Mouse (Mus musculus): ENCODE data around the gene Homer2. TPM values are rescaled to one million over a fixed set of nuclear protein-coding genes. Genes with fewer than 3 reads are reported as not detected.

Homer2 gene
- polyA plus RNA-seq, 1 experiment from 2014 or later: 15.4 TPM

DNA sequence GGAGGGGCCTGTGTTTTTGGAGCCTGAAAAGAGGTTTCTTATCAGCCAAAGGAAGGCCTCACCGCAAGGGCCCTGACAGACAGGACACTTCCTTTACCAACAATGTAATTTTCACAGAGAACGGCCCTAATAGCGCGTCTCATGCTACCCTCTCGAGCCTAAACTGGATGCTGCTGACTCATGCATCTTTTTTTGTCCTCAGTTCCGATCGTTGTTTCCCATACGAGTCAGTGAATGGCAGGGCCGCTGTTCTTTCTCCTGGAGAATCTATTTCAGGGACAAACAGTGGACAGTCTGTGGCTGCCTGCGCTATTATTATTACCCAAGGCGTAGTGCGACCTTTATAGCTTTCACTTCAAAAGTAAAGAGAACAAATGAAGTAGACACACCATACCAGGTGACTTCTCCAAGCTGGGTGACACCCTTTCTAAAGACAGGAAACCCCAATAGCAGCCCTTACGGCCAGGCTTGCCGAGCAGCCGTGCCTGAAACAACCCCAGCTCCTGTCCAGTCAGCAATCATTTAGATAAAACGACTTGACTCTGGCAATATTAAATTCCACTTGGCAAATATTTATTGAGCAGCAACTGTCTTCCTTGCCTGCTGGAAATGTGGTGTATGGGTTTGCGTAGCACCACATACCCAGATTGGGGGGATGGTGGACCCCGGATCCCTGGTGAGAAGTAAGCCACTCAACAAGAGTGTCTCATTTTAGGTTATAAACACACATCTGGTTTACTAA lies 18.8 kb upstream of the Homer2 start:
- H3K27me3 ChIP-seq: no peaks in the 10 kb centered on the region
- ATAC-seq: no peak
- H3K9ac ChIP-seq (replicated peaks): no peak overlapping the region
- H3K9me3 ChIP-seq: no peaks in the 10 kb centered on the region
- no peak overlapping the region for H3K27ac ChIP-seq
- H3K4me1 ChIP-seq (replicated peaks): no peaks in the 10 kb centered on the region
- no peak overlapping the region for H3K4me3 ChIP-seq (replicated peaks)
- H3K36me3 ChIP-seq: no peaks in the 10 kb centered on the region
- WGBS: 84% methylated on average over 18 of the region's 18 CpGs
- no peak overlapping the region for H3K4me2 ChIP-seq (replicated peaks)

GRCm38 (mm10) chr7:81723851-81724250 lies 16.5 kb upstream of the Homer2 start:
- no peak for ATAC-seq
- no peak overlapping the region for H3K4me3 ChIP-seq (replicated peaks)
- no peak overlapping the region for H3K27ac ChIP-seq
- no peaks in the 10 kb centered on the region for H3K4me1 ChIP-seq (replicated peaks)
- H3K9me3 ChIP-seq: no peaks in the 10 kb centered on the region
- no peak overlapping the region for H3K4me2 ChIP-seq (replicated peaks)
- WGBS: 93% methylated on average over 10 of the region's 10 CpGs
- H3K27me3 ChIP-seq: no peaks in the 10 kb centered on the region
- no peaks in the 10 kb centered on the region for H3K36me3 ChIP-seq
- no peak overlapping the region for H3K9ac ChIP-seq (replicated peaks)

DNA sequence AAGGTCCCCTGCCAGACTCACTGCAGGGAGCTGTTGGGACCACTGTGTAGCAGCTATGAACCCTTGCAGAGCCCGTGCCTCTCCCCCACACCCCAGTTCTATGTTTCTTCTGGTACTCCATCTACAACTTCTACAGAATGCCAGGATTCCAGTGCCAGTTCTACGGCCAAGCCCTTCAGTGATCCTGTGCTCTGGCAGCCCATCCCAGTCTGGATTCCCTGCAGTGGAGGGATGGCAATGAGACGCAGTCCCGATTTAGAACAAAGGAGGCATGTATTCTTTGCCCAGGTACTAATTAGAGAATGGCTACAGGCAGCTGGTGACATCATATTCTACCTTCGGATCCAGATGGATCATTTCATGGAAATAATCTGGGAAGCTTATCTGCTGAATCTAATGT lies 13.9 kb upstream of the Homer2 start:
- no peaks in the 10 kb centered on the region for H3K36me3 ChIP-seq
- H3K27me3 ChIP-seq: no peaks in the 10 kb centered on the region
- H3K4me3 ChIP-seq (replicated peaks): no peak overlapping the region
- no peak overlapping the region for H3K4me2 ChIP-seq (replicated peaks)
- no peaks in the 10 kb centered on the region for H3K4me1 ChIP-seq (replicated peaks)
- H3K9me3 ChIP-seq: no peaks in the 10 kb centered on the region
- no peak overlapping the region for H3K9ac ChIP-seq (replicated peaks)
- ATAC-seq: no peak
- 70% methylated on average over 5 of the region's 5 CpGs for WGBS
- no peak overlapping the region for H3K27ac ChIP-seq

GRCm38 (mm10) chr7:81719216-81719661 lies 11.9 kb upstream of the Homer2 start:
- no peaks in the 10 kb centered on the region for H3K27me3 ChIP-seq
- 91% methylated on average over 1 of the region's 1 CpGs for WGBS
- H3K36me3 ChIP-seq: no peaks in the 10 kb centered on the region
- H3K27ac ChIP-seq: no peak overlapping the region
- ATAC-seq: no peak
- no peak overlapping the region for H3K9ac ChIP-seq (replicated peaks)
- H3K4me3 ChIP-seq (replicated peaks): no peak overlapping the region
- H3K4me1 ChIP-seq (replicated peaks): no peaks in the 10 kb centered on the region
- H3K4me2 ChIP-seq (replicated peaks): no peak overlapping the region
- no peaks in the 10 kb centered on the region for H3K9me3 ChIP-seq

GRCm38 (mm10) chr7:81718657-81719056 lies 11.3 kb upstream of the Homer2 start:
- Histone ChIP-seq H3K36me3 (no peaks in the 10 kb centered on the region), H3K27me3 (no peaks in the 10 kb centered on the region), H3K9me3 (no peaks in the 10 kb centered on the region), H3K27ac (no peak overlapping the region), H3K4me1 (replicated peaks) (no peaks in the 10 kb centered on the region), H3K4me2 (replicated peaks) (no peak overlapping the region), H3K4me3 (replicated peaks) (no peak overlapping the region), H3K9ac (replicated peaks) (no peak overlapping the region)
- 79% methylated on average over 1 of the region's 1 CpGs for WGBS
- no peak for ATAC-seq

- Histone ChIP-seq H3K9me3 (no peaks in the 10 kb centered on the region), H3K4me1 (replicated peaks) (peaks cover 16% of the 10 kb centered on the region), H3K27me3 (peaks cover 26% of the 10 kb centered on the region), H3K4me3 (replicated peaks) (no peak overlapping the region), H3K36me3 (no peaks in the 10 kb centered on the region), H3K9ac (replicated peaks) (no peak overlapping the region), H3K4me2 (replicated peaks) (no peak overlapping the region), H3K27ac (no peak overlapping the region)
- WGBS: 91% methylated on average over 4 of the region's 4 CpGs
- ATAC-seq: no peak
These were observed 2.8 kb upstream of the Homer2 start for GRCm38 (mm10) chr7:81710166-81710565.

GRCm38 (mm10) chr7:81708165-81708564 lies 838 bp upstream of the Homer2 start:
- Histone ChIP-seq H3K27me3 (peaks cover 33% of the 10 kb centered on the region), H3K4me3 (replicated peaks) (no peak overlapping the region), H3K9ac (replicated peaks) (no peak overlapping the region), H3K4me1 (replicated peaks) (peaks cover 16% of the 10 kb centered on the region), H3K4me2 (replicated peaks) (no peak overlapping the region), H3K27ac (no peak overlapping the region), H3K9me3 (no peaks in the 10 kb centered on the region), H3K36me3 (no peaks in the 10 kb centered on the region)
- no peak for ATAC-seq

DNA sequence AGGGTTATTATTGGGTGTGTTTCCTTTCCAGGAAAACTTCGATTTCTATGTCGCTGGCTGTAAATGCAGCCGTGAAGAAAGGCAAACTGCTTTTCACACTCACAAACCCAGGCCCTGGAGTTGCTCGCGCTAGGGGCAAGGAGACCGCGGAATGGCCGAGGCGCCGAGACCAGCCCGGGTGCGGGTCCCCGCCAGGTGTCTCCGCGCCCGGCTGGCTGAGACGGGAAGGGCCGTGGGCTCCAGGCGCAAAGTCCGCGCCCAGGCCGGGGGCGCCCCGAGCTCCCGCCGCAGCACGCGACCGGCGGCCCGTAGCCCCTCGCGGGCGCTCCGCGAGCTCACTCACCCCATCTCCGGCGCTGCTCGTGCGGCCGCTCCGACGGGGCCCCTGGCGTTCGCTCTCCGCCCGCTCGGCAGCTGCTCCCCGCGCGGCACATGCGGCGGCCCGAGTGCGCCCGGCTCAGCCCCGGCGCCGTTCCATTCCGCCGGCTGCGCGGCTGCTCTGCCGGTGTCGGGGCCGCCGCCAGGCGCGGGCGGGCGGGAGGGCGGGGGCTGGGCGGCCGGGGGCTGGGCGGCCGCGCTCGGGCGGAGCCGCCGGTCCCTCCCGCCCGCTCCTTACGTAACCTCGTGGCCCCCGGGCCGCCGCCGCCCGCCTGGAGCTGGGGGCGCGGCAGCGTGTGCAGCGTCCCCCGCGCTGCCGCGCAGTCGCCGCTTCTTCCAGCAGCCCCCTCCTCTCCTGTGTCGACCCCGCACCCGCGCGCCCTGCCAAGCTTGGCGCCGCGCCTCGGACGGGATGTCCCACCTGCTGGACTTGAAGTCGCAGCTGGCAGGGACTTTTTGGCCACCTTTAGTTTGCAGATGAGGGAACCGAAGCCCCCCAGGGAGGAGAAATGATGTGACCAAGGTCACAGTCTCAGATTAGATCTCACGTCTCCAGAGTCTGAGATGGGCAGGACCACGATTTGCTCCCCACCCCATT lies 623 bp downstream of the Homer2 start:
- Histone ChIP-seq H3K4me1 (replicated peaks) (peaks cover 16% of the 10 kb centered on the region), H3K9me3 (no peaks in the 10 kb centered on the region), H3K9ac (replicated peaks) (peak overlapping the region; percentile 73), H3K4me3 (replicated peaks) (peak overlapping the region; percentile 71), H3K27me3 (peaks cover 33% of the 10 kb centered on the region), H3K36me3 (no peaks in the 10 kb centered on the region), H3K27ac (peak overlapping the region; percentile 41), H3K4me2 (replicated peaks) (peak overlapping the region; percentile 86)
- WGBS: under 1% methylated on average over 64 of the region's 114 CpGs
- ATAC-seq: peak; percentile 87

GRCm38 (mm10) chr7:81706027-81706415 lies 1.3 kb downstream of the Homer2 start:
- WGBS: 37% methylated on average over 12 of the region's 12 CpGs
- Histone ChIP-seq H3K4me3 (replicated peaks) (peak overlapping the region; percentile 71), H3K9me3 (no peaks in the 10 kb centered on the region), H3K4me1 (replicated peaks) (peaks cover 16% of the 10 kb centered on the region), H3K27ac (peak overlapping the region; percentile 41; the same call in 1 of the 2 replicates), H3K4me2 (replicated peaks) (peak overlapping the region; percentile 86), H3K9ac (replicated peaks) (peak overlapping the region; percentile 73), H3K36me3 (no peaks in the 10 kb centered on the region), H3K27me3 (peaks cover 33% of the 10 kb centered on the region)
- ATAC-seq: 0 out of 2 replicates have a peak, but pooled peaks have one; percentile 9

GRCm38 (mm10) chr7:81698357-81698756 lies 9.0 kb downstream of the Homer2 start:
- no peaks in the 10 kb centered on the region for H3K4me1 ChIP-seq (replicated peaks)
- ATAC-seq: no peak
- H3K27me3 ChIP-seq: no peaks in the 10 kb centered on the region; the same call in 1 of the 2 replicates
- H3K9me3 ChIP-seq: no peaks in the 10 kb centered on the region
- no peak overlapping the region for H3K27ac ChIP-seq
- H3K4me3 ChIP-seq (replicated peaks): no peak overlapping the region
- H3K4me2 ChIP-seq (replicated peaks): no peak overlapping the region
- H3K9ac ChIP-seq (replicated peaks): no peak overlapping the region
- no peaks in the 10 kb centered on the region for H3K36me3 ChIP-seq
- 92% methylated on average over 13 of the region's 13 CpGs for WGBS

DNA sequence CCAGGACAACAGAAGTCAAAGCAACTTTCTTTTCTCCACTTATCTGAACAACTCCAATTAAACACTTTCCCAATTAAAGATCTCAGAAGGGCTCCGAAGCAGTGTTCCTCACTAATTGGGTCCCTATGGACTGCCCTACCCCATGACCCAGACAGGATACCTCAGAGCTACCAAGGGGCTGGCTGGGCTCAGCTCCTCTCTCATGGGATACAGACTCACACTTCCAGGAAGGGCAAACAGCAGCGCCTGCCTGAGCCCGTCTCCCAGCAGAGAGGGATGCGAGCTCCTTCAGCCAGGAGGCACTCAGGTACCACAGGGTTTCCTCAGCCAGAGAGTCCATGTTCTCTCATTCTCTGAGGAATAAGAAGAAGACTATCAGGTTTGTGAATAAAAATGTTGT lies 9.4 kb downstream of the Homer2 start:
- 0 out of 2 replicates have a peak, but pooled peaks cover 1% of the 10 kb centered on the region for H3K4me1 ChIP-seq (replicated peaks)
- no peak overlapping the region for H3K4me3 ChIP-seq (replicated peaks)
- H3K9me3 ChIP-seq: no peaks in the 10 kb centered on the region
- H3K9ac ChIP-seq (replicated peaks): no peak overlapping the region
- WGBS: 56% methylated on average over 4 of the region's 4 CpGs
- H3K27me3 ChIP-seq: no peaks in the 10 kb centered on the region
- H3K27ac ChIP-seq: no peak overlapping the region
- no peaks in the 10 kb centered on the region for H3K36me3 ChIP-seq
- H3K4me2 ChIP-seq (replicated peaks): no peak overlapping the region
- no peak for ATAC-seq
